Mouse (Mus musculus) A20 (cell line): ENCODE results near the gene Endov.

Source experiments
- DNase-seq: peaks from one replicate; pipeline ENCODE4 v3.0.0-alpha.2; 2011; ENCODE audit warnings: low read depth, low spot score

Endov gene

GRCm38 (mm10) chr11:119516677-119517361 is 25.7 kb downstream of the Endov start:
- DNase-seq, result no peak

- no peak for DNase-seq
These were observed 28.2 kb downstream of the Endov start for GRCm38 (mm10) chr11:119519387-119519786.

GRCm38 (mm10) chr11:119520005-119520712 is 29.0 kb downstream of the Endov start:
- no peak for DNase-seq

- DNase-seq, result no peak
These were observed 29.5 kb downstream of the Endov start for GRCm38 (mm10) chr11:119520713-119521063.

- no peak for DNase-seq
These were observed 31.0 kb downstream of the Endov start for GRCm38 (mm10) chr11:119521920-119522710.

GRCm38 (mm10) chr11:119522779-119523178 is 31.6 kb downstream of the Endov start:
- no peak for DNase-seq

GRCm38 (mm10) chr11:119523392-119523791 is 32.2 kb downstream of the Endov start:
- DNase-seq, result no peak

- DNase-seq, result peak; percentile 93
These were observed 33.4 kb downstream of the Endov start for GRCm38 (mm10) chr11:119524545-119524949.

- no peak for DNase-seq
These were observed 35.2 kb downstream of the Endov start for GRCm38 (mm10) chr11:119526068-119526966.

DNA sequence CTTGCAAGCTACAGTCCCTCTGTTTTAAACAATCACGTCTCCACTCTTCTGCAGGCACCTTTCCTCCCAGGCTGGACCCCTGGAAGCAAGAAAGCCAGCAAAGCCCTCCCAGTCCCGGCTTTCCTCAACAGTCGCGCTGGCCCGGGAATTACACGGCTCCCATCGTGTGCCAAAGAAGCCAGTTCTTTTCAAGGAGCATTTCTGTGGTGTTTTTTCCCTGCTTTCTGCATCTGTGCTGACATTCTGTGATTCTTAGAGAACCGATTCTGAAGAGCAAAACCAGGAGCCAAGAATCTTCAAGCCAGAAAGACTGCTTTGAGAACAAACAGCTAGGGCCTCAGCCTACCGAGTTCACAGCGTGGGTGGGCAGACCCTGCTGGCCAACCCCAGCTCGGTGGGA is 37.8 kb downstream of the Endov start:
- DNase-seq, result no peak

DNA sequence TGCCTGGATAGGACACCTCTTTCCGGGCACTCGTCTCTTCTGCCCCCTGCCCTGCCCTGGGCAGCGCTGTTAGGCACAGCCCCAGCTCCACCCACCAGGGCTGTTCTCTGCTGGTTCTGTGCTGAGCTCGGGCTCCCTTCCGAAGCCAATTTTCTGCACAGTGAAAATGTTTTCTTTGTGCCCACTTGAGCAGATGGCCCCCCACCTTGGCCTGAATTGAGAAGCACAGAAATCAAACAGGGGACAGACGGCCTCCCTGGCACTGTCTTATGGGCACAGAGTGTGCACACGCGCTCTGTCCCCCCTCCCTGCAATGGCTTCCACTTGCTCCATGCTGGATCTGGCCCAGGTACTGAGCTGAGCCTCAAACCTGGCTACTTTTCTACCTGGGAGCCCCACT is 41.3 kb downstream of the Endov start:
- DNase-seq, result no peak

GRCm38 (mm10) chr11:119533745-119534144 is 42.6 kb downstream of the Endov start:
- no peak for DNase-seq

- no peak for DNase-seq
These were observed 48.8 kb downstream of the Endov start for GRCm38 (mm10) chr11:119539944-119540343.

DNA sequence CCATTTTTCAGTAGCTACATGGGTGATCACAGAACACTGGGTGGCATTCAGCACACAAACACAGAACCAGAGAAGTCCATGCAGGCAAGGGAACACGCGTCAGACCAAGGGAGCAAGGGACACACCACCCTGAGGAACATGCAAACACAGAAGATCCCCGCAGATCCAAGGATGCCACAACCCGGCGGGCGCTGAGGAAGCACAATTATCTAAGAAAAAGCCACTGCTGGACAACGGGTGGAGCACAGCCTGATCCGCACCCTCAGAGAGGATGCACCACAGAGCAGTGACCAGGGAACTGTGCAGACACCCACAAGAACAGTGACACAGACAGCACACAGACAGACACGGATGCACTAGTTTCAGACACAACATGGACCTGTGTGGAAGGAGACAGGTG is 49.4 kb downstream of the Endov start:
- no peak for DNase-seq

- DNase-seq, result no peak
These were observed 49.9 kb downstream of the Endov start for GRCm38 (mm10) chr11:119541082-119541481.

DNA sequence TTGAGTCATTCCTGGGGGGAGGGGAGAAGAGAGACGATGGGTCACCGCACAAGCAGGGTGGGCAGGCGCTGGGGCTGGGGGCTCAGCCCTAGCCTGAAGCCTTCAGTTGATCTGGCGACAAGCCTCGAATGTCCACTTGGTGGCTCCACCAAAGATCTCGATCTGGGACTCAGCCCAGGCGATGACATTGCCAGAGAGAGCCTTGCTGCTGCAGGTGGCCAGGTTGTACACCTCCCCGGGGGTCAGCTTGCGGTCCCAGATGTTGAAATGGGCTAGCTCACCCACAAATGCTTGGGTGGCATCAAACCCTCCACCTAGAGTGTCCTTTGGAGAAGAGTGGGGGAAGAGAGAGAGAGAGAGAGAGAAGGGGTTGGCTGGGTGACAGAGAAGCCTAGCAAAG is 51.2 kb downstream of the Endov start:
- DNase-seq, result peak; percentile 12

- DNase-seq, result no peak
These were observed 51.7 kb downstream of the Endov start for GRCm38 (mm10) chr11:119542886-119543285.

DNA sequence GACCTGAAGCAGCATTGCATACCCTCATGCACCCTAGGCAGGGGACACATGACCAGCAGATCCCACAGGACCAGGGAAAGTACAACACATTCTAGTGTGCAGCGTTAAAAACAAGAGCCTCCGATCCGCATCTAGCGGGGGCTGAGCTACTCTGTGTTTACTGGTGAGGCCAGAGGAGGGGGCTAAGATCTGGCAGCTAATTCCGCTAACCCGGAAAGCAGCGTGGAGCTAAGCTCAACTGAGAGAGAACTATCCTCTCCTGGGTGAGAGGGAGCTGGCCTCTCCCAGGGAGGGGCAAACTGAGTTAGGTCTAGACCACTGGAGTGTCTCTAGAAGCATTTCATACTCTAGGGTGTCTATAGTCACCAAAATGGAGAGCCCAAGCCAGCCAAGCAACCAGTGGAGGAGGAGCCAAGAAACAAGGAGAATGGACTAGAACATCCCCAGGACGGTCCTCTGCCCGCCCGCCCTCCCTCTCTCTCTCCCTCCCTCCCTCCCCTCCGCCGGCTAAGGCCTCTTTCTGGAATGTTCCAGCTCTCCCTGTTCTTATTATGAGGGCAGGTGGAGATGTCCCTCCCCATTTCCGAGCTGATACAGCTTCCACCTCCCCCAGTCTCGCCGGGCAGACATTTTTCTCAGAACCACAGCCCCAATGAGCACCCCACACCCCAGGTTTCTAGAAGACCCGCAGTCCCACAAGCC is 52.8 kb downstream of the Endov start:
- DNase-seq, result no peak

- no peak for DNase-seq
These were observed 53.5 kb downstream of the Endov start for GRCm38 (mm10) chr11:119544518-119545105.

DNA sequence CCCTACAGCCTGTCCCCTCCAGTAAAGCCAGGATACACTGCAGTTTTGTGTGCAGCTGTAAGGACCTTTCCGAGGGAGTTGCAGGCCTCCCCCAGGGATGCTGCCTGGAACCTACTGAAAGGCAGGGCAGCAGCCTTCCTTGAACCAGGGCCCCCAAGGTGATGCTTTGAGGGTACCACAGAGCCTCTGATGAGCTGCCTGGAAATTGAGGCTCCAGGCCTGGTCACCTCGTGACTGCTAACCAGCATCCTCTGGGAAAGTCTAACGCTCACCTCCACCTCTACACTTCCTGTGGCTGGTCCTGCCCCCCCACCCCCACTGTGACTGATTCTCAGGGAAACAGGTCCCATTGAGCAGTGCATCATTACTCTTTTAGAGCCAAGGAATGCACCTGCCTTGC is 54.1 kb downstream of the Endov start:
- no peak for DNase-seq
